Mouse (Mus musculus): Measurements from ENCODE around the gene Timm8a2. TPM values are rescaled to one million over a fixed set of nuclear protein-coding genes. Genes with fewer than 3 reads are reported as not detected.

Gene Timm8a2
- total and polyA plus RNA-seq, 2 experiments from 2014 or later = 0.60 TPM; not detected in 1

DNA sequence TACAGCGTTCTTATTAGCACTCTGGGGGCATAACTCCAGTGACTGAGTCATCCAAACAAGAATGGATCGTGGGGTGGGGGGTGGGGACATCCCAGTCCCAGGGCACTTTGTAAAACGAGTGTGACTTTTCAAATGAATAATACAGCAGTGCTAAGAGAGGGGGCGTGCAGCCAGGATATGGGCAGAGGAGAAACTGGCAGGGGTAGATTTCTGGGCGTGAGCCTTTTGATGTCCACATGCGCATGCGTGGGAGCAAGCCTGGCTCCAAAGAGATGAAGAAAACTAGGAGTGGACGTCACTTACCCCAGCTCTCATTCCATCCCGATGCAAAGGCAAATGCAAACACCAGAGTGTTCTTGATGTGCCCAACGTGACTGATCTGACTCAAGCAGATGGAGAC is 39.9 kb downstream of the Timm8a2 start:
- Histone ChIP-seq H3K27ac (ENCODE audit: low read depth, low read length) (no peak overlapping the region), H3K27me3 (ENCODE audit: insufficient read depth, low read length) (no peaks in the 10 kb centered on the region), H3K36me3 (ENCODE audit: insufficient read depth, low read length) (no peaks in the 10 kb centered on the region), H3K9me3 (ENCODE audit: low read length) (no peaks in the 10 kb centered on the region), H3K4me2 (ENCODE audit: low read depth, low read length, poor library complexity, severe bottlenecking) (no peak overlapping the region), H3K9ac (replicated peaks; ENCODE audit: low read length, poor library complexity, severe bottlenecking) (no peak overlapping the region), H3K4me1 (ENCODE audit: insufficient read depth, low read length) (no peaks in the 10 kb centered on the region), H3K4me3 (ENCODE audit: low read depth, low read length) (no peak overlapping the region)
- ATAC-seq (ENCODE audit: low FRiP score) (no peak), DNase-seq (ENCODE audit: low spot score) (peak; percentile 14)
- TF ChIP-seq CTCF (IDR thresholded peaks at IDR 0.05) = no peak
- 77% methylated on average over 10 of the region's 10 CpGs for WGBS

DNA sequence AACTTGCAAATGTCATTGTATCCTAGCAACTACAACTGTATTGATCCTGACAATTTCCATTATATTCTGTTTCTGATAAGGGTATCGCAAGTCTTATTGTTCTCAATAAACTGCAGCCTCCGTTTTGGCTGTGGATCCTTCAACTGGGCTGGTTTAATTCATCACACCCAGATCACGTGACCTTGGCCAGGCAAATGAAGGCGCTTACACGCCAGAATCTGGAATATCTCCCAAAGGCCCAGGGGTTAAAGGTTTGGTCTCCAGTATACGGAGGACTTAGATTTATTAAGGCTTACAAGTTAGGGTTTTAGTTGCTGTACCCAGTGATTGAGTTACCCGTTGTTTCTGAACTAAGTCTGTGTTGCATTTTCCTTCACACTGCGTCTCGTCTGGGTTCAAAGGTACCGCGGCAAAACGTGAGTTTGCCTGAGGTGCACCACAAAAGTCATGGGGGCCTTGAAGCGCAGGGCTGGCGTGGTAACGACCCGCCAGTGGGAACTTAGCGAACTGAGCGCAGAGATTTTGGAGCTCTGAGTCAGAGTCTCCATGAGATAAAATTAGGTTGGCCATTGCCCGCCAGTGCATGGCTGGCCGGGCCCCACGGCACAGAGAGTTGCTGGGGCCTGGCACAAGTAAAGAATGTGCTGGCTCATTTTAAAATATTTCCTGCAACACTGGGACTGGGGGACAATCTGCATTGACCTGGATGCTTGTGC is 41.2 kb downstream of the Timm8a2 start:
- ATAC-seq (ENCODE audit: low FRiP score) = no peak
- no peaks in the 10 kb centered on the region for H3K36me3 ChIP-seq (ENCODE audit: insufficient read depth, low read length)
- no peak overlapping the region for H3K4me3 ChIP-seq (ENCODE audit: low read depth, low read length)
- no peak for TF ChIP-seq CTCF (IDR thresholded peaks at IDR 0.05)
- H3K9ac ChIP-seq (replicated peaks; ENCODE audit: low read length, poor library complexity, severe bottlenecking) = no peak overlapping the region
- no peak overlapping the region for H3K27ac ChIP-seq (ENCODE audit: low read depth, low read length)
- H3K27me3 ChIP-seq (ENCODE audit: insufficient read depth, low read length) = no peaks in the 10 kb centered on the region
- H3K4me1 ChIP-seq (ENCODE audit: insufficient read depth, low read length) = no peaks in the 10 kb centered on the region
- H3K9me3 ChIP-seq (ENCODE audit: low read length) = no peaks in the 10 kb centered on the region
- WGBS = 85% methylated on average over 21 of the region's 21 CpGs
- no peak overlapping the region for H3K4me2 ChIP-seq (ENCODE audit: low read depth, low read length, poor library complexity, severe bottlenecking)
- no peak for DNase-seq (ENCODE audit: low spot score)

DNA sequence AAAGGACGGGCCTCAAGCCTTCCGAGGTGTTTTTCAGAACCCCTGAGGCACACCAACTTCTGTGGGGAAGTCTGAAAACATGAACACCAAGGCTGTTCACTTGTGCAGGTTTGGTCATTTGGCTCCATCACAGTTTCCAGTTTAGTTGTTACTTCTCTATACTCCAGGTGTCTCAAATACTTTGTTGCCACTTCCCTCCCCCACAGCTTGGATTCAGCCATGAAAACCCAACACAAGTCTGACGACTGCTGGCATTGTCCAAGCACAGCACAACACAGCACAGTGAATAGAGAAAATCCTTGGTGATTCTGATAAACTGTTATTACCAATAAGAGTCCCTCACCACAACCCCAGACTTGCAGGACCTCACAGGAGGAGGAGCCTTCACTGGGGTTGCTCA is 42.5 kb downstream of the Timm8a2 start:
- ATAC-seq (ENCODE audit: low FRiP score) = no peak
- H3K36me3 ChIP-seq (ENCODE audit: insufficient read depth, low read length) = no peaks in the 10 kb centered on the region
- no peak for DNase-seq (ENCODE audit: low spot score)
- WGBS = 86% methylated on average over 3 of the region's 3 CpGs
- H3K9ac ChIP-seq (replicated peaks; ENCODE audit: low read length, poor library complexity, severe bottlenecking) = no peak overlapping the region
- H3K27me3 ChIP-seq (ENCODE audit: insufficient read depth, low read length) = no peaks in the 10 kb centered on the region
- no peak overlapping the region for H3K27ac ChIP-seq (ENCODE audit: low read depth, low read length)
- no peaks in the 10 kb centered on the region for H3K4me1 ChIP-seq (ENCODE audit: insufficient read depth, low read length)
- no peaks in the 10 kb centered on the region for H3K9me3 ChIP-seq (ENCODE audit: low read length)
- H3K4me3 ChIP-seq (ENCODE audit: low read depth, low read length) = no peak overlapping the region
- H3K4me2 ChIP-seq (ENCODE audit: low read depth, low read length, poor library complexity, severe bottlenecking) = no peak overlapping the region
- TF ChIP-seq CTCF (IDR thresholded peaks at IDR 0.05) = no peak

DNA sequence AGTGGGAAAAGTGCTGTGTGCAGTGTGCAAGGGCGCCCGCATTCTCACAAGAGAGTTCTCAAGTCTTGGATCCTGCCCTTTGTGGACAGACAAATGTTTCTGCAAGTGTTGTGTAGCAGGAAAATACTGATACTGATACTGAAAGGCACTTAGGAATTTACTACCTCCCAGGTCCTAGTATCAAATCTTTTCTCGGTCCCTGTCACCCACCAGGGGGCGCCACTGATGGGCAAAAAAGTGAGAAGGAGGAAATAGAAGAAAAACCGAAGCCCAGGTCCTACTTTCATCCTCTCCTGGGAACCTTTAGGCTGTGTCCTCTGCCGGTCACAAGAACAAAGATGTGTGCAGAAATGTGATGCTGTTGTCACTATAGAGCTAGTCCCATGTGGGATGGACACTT is 45.0 kb downstream of the Timm8a2 start:
- Histone ChIP-seq H3K9me3 (ENCODE audit: low read length) (no peaks in the 10 kb centered on the region), H3K27ac (ENCODE audit: low read depth, low read length) (no peak overlapping the region), H3K4me1 (ENCODE audit: insufficient read depth, low read length) (no peaks in the 10 kb centered on the region), H3K9ac (replicated peaks; ENCODE audit: low read length, poor library complexity, severe bottlenecking) (no peak overlapping the region), H3K27me3 (ENCODE audit: insufficient read depth, low read length) (no peaks in the 10 kb centered on the region), H3K36me3 (ENCODE audit: insufficient read depth, low read length) (no peaks in the 10 kb centered on the region), H3K4me3 (ENCODE audit: low read depth, low read length) (no peak overlapping the region), H3K4me2 (ENCODE audit: low read depth, low read length, poor library complexity, severe bottlenecking) (no peak overlapping the region)
- WGBS = 49% methylated on average over 6 of the region's 6 CpGs
- ATAC-seq (ENCODE audit: low FRiP score) (no peak), DNase-seq (ENCODE audit: low spot score) (no peak)
- peak; percentile 56 for TF ChIP-seq CTCF (IDR thresholded peaks at IDR 0.05)

DNA sequence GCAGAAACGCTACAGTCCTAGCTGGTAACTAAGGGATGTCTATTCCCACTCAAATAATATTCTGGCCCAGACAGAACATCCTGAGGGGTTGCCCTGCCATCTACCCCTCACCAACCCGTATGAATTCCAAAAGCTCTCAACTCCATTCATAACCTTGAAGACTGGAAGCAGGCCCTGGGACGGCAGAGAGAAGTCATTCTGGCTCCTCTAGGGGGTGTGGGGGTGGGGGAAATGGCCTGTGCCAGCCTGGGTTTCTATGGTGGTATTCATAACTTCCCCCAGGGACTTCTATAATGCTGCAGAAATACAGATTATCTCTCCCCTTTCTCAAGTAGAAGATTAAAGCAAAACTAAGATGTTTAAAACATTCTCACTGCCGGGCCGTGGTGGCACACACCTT is 45.4 kb downstream of the Timm8a2 start:
- H3K9ac ChIP-seq (replicated peaks; ENCODE audit: low read length, poor library complexity, severe bottlenecking) = no peak overlapping the region
- no peak overlapping the region for H3K27ac ChIP-seq (ENCODE audit: low read depth, low read length)
- no peak overlapping the region for H3K4me2 ChIP-seq (ENCODE audit: low read depth, low read length, poor library complexity, severe bottlenecking)
- H3K36me3 ChIP-seq (ENCODE audit: insufficient read depth, low read length) = no peaks in the 10 kb centered on the region
- no peak for TF ChIP-seq CTCF (IDR thresholded peaks at IDR 0.05)
- H3K4me3 ChIP-seq (ENCODE audit: low read depth, low read length) = no peak overlapping the region
- no peaks in the 10 kb centered on the region for H3K4me1 ChIP-seq (ENCODE audit: insufficient read depth, low read length)
- DNase-seq (ENCODE audit: low spot score) (no peak), ATAC-seq (ENCODE audit: low FRiP score) (no peak)
- no peaks in the 10 kb centered on the region for H3K27me3 ChIP-seq (ENCODE audit: insufficient read depth, low read length)
- 78% methylated on average over 5 of the region's 5 CpGs for WGBS
- H3K9me3 ChIP-seq (ENCODE audit: low read length) = no peaks in the 10 kb centered on the region

DNA sequence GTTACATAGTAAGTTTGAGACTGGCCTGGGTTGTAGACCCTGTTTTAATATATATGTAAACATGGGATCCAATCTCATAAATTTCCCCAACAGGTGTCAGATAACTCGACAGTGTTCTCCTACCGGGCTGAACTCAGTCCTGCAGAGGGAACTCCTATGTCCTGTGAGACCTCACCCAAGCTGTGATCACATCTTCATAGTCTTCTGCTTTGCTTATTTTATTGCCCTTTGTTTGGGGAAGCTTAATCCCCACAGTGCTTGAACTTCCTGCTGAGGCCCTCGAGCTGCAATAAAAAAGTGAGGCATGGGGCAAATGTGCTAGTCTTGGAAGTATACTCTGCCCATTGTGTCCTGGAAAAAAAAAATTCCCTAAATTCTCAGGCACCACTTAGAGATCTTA is 46.8 kb downstream of the Timm8a2 start:
- Histone ChIP-seq H3K4me1 (ENCODE audit: insufficient read depth, low read length) (no peaks in the 10 kb centered on the region), H3K9me3 (ENCODE audit: low read length) (0 out of 2 replicates have a peak, but pooled peaks cover 3% of the 10 kb centered on the region), H3K9ac (replicated peaks; ENCODE audit: low read length, poor library complexity, severe bottlenecking) (no peak overlapping the region), H3K4me3 (ENCODE audit: low read depth, low read length) (no peak overlapping the region), H3K27ac (ENCODE audit: low read depth, low read length) (no peak overlapping the region), H3K4me2 (ENCODE audit: low read depth, low read length, poor library complexity, severe bottlenecking) (no peak overlapping the region), H3K27me3 (ENCODE audit: insufficient read depth, low read length) (no peaks in the 10 kb centered on the region), H3K36me3 (ENCODE audit: insufficient read depth, low read length) (no peaks in the 10 kb centered on the region)
- ATAC-seq (ENCODE audit: low FRiP score) = no peak
- no peak for DNase-seq (ENCODE audit: low spot score)
- TF ChIP-seq CTCF (IDR thresholded peaks at IDR 0.05) = no peak
- WGBS = 48% methylated on average over 3 of the region's 3 CpGs

Measured in midbrain, postnatal 0 days (tissue).